Mouse (Mus musculus): Measurements from ENCODE around the gene Cep19. TPM values are rescaled to one million over a fixed set of nuclear protein-coding genes. Genes with fewer than 3 reads are reported as not detected.

Cep19 gene
- total RNA-seq, 2 experiments from 2014 or later = 62.9 to 65.4 TPM

DNA sequence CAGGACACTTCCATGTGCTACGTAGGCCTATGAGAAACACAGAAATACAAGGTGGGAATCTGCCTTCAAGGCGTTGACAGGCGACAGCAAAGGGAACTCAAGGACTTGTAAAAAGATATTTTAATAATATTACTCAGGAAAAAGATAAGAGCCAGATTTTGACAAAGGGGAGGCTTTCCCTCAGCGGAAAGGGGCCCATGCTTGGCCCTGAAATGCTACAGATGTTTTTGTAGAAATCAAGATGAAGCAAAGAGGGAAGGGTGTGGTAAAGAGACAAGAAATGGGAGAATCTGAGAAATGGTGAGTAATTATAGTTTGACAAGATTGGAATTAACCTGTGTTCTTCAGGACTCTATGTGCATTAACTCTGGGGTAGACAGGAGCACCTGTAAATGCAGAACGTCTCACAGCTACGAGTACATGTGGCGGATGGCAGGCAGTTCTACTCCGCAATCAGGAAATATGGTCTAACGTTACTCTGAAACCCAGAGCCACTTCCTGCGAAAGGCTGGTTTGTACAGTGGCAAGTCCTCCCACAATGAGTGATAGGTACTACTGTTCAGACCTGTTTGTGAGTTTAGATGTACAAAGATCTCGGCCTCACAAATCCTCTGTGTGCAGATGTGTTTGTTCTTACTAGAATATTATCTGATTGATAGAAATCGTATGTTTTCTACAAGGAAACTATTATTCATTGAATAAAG, 7.9 kb downstream of the Cep19 start:
- no peak for DNase-seq (ENCODE audit: extremely low spot score in 1 of 2, low spot score in 1 of 2)

- no peak for DNase-seq (ENCODE audit: extremely low spot score in 1 of 2, low spot score in 1 of 2)
Measured at GRCm38 (mm10) chr16:32108170-32108569, 8.6 kb downstream of the Cep19 start.

DNA sequence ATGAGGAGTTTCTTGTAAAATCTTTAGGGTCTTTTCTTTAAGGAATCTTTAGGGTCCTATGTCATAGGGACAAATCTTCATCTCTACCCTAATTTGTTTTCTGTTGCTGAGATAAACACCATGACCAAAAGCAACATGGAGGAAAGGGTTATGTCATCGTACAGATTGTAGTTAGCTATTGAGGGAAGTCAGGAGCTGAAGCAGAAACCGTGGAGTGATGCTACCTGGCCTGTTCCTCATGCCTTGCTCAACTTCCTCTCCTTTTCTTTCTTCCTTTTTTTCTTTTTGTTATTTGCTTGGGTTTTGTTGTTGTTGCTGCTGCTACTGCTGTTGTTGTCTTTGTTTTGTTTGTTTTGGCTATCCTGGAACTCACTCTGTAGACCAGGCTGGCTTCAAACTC, 9.0 kb downstream of the Cep19 start:
- DNase-seq (ENCODE audit: extremely low spot score in 1 of 2, low spot score in 1 of 2) = no peak

GRCm38 (mm10) chr16:32110951-32111699, 11.5 kb downstream of the Cep19 start:
- DNase-seq (ENCODE audit: extremely low spot score in 1 of 2, low spot score in 1 of 2) = no peak

GRCm38 (mm10) chr16:32113541-32114218, 14.1 kb downstream of the Cep19 start:
- DNase-seq (ENCODE audit: extremely low spot score in 1 of 2, low spot score in 1 of 2) = peak; percentile 21 to 46

DNA sequence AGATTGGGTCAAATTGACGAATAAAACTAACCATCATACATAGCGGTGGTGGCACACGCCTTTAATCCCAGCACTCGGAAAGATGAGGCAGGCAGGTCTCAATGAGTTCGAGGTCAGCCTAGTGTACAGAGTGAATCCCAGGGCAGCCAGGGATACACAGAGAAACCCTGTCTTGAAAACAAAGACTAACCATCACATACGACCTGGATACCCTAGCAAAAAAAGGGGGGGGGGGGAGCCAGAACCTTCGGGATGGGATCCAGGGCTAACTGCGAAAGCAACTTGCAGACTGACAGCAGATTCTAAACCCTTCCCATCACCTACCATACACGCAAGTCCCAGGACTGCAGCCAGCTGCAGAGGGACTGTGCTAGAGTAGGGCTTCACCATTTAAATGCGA, 14.8 kb downstream of the Cep19 start:
- DNase-seq (ENCODE audit: extremely low spot score in 1 of 2, low spot score in 1 of 2) = no peak

GRCm38 (mm10) chr16:32114968-32115695, 15.5 kb downstream of the Cep19 start:
- DNase-seq (ENCODE audit: extremely low spot score in 1 of 2, low spot score in 1 of 2) = peak; percentile 93 to 98

DNA sequence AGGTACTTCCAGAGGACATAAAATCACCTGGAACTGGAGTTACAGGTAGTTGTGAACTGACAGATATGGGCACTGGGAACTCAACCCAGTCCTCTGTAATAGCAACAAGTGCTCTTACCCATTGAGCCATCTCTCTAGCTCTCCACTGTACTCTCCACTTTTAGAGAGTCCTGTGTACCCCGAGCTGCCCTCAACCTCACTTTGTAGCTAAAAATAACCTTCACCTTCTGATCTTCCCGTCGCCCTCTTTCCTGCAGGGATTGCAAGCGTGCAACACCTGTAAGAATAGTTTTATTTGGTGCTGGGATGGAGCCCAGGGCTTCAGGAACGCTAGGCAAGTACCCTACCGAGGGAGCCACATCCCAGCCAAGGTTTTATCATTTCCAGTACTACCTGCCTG, 16.2 kb downstream of the Cep19 start:
- no peak for DNase-seq (ENCODE audit: extremely low spot score in 1 of 2, low spot score in 1 of 2)

GRCm38 (mm10) chr16:32116186-32116585, 16.6 kb downstream of the Cep19 start:
- no peak for DNase-seq (ENCODE audit: extremely low spot score in 1 of 2, low spot score in 1 of 2)

GRCm38 (mm10) chr16:32120454-32120853, 20.9 kb downstream of the Cep19 start:
- DNase-seq (ENCODE audit: extremely low spot score in 1 of 2, low spot score in 1 of 2) = no peak

DNA sequence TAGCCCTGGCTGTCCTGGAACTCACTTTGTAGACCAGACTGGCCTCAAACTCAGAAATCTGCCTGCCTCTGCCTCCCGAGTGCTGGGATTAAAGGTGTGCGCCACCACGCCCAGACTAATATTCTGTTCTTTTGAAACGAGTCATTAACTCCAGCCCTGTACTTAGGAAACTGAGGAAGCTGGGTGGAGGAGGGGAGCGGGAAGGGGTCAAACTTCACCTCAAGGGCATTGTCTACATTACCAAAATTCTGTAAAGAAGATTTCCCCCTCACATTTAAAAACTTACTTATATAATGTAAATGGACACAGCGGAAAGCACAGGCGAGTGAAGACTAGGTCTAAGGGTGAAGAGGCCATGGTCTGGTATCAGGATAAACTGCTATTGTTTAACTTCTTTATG, 24.4 kb downstream of the Cep19 start:
- DNase-seq (ENCODE audit: extremely low spot score in 1 of 2, low spot score in 1 of 2) = no peak

- DNase-seq (ENCODE audit: extremely low spot score in 1 of 2, low spot score in 1 of 2) = no peak
Measured at GRCm38 (mm10) chr16:32124444-32125335, 25.1 kb downstream of the Cep19 start.

DNA sequence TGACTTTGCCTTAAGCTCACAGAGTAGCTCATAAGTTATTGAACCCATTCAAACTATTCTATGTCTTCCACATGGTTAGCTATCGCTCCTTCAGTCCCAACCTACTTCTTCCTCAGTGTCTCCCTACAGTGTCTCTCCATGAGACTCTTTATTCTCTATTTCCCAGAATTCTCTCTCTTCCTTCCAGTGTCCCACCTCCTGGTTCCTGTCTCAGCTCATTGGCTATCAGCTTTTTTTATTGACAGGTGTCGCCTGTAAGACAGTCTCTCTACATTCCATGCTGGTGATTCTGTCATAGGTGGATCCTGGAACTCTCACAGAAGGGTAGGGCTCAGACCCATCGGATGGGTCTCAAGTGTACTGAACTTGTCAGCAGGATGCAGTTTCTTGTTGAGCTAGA, 25.8 kb downstream of the Cep19 start:
- DNase-seq (ENCODE audit: extremely low spot score in 1 of 2, low spot score in 1 of 2) = no peak

DNA sequence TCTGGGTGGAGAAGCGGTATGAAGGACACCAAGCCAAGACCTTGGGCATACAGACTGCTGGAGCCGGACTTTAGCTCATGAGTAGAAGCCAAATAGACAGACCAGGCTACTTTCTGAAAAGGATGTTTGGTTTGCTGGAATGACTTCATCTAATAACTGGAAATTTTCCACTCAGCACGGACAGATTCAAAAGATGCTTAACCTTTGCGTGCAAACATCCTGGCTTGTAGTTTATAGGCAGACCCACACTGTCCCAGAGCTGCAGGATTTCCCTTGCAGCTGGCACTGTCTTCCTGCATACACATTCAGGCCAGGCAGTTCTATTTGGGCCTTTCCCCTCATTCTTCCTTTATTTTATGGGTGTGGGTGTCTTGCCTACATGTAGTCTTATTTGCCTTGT, 27.4 kb downstream of the Cep19 start:
- no peak for DNase-seq (ENCODE audit: extremely low spot score in 1 of 2, low spot score in 1 of 2)

GRCm38 (mm10) chr16:32129449-32130189, 30.0 kb downstream of the Cep19 start:
- DNase-seq (ENCODE audit: extremely low spot score in 1 of 2, low spot score in 1 of 2) = no peak

DNA sequence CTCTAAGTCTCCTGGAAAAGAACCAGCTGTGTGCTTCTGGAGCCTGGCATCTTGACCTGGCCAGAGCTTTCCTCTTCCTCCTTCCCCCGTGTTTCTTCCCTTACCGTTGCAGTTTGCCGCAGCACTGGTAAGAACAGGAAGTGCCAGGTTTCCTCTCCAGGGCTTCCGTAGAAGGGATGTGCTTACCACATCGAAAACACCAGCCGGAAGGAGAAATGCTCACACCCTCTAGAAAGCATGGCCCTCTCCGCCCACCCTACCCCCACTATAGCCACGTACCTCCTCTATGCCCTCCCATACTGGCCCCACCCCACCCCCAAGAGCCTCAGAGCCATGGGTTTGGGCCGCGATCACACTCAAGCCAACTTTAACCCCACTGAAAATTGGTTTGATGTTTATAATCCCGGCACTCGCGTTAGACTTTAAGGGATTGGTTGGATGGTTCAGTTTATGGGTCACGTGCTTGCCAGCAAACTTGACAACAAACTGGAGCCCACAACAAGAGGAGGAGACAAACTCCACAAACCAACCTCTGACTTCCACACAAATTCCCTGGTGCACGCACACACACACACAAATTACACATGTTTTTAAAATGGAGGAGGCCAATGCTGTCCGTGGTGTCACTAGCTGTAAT, 30.7 kb downstream of the Cep19 start:
- no peak for DNase-seq (ENCODE audit: extremely low spot score in 1 of 2, low spot score in 1 of 2)

DNA sequence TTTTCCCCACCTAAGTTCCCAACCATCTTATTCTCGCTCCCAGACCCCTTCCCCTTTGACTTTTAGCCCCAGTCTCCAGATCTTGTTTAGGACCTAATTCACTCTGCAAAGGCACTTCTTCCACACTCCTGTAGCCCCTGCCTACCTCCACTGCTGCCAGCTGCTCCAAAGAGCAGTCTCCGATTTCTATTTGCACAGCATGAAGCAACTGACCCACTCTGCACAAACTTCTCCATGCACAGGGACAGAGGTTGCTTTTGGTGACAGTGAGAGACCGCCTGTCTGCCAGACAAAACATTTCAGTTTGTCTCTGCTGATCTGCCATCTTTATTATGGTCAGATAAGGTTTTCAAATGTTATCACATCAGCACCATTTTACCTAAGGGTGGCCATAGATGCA, 33.5 kb downstream of the Cep19 start:
- DNase-seq (ENCODE audit: extremely low spot score in 1 of 2, low spot score in 1 of 2) = no peak

- DNase-seq (ENCODE audit: extremely low spot score in 1 of 2, low spot score in 1 of 2) = no peak
Measured at GRCm38 (mm10) chr16:32135842-32136357, 36.3 kb downstream of the Cep19 start.

Measured in layer of hippocampus, postnatal 25 days (tissue).